Mouse (Mus musculus): ENCODE data around the gene Skap2. TPM values are rescaled to one million over a fixed set of nuclear protein-coding genes. Genes with fewer than 3 reads are reported as not detected.

The Skap2 gene
- polyA plus RNA-seq, 1 experiment: 22.2 TPM

- Histone ChIP-seq H3K27ac (ENCODE audit: insufficient read depth, low read depth, low read length) (no peak overlapping the region), H3K36me3 (ENCODE audit: control insufficient read depth, insufficient read depth, low read length) (no peaks in the 10 kb centered on the region), H3K27me3 (replicated peaks; ENCODE audit: control insufficient read depth, insufficient read depth, low read length) (no peaks in the 10 kb centered on the region), H3K4me1 (ENCODE audit: control insufficient read depth, insufficient read depth, low read length) (no peaks in the 10 kb centered on the region), H3K4me3 (ENCODE audit: insufficient read depth, low read depth, low read length) (no peak overlapping the region)
- no peak for TF ChIP-seq POLR2A (IDR thresholded peaks at IDR 0.05; ENCODE audit: low read depth, low read length)
- no peak for TF ChIP-seq CTCF (conservative IDR thresholded peaks at IDR 0.05; ENCODE audit: insufficient read depth, insufficient read length, low read depth, low read length)
- DNase-seq: no peak
- WGBS: 84% methylated on average over 3 of the region's 3 CpGs
Measured at GRCm38 (mm10) chr6:51866596-51866995, 145.8 kb downstream of the Skap2 start.

DNA sequence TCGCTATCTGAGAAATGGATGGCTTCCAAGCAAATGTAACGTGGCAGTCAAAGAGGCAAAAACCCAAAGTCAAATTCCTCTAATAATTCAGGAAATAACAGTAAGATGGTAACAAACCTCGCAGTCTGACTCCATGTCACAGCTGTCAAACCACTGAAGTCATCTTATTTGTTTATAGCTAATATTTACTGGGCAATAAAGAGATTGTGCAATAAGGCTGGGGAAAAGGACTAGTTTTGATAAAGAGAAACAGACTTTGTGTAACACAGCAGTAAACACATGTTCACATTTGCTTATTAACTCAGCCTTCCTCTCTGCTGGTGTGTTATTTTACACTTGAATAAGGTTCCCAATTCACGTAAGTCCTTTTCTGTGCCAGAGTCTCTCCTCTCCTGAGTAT lies 148.8 kb downstream of the Skap2 start:
- no peak overlapping the region for H3K27ac ChIP-seq (ENCODE audit: insufficient read depth, low read depth, low read length)
- H3K4me1 ChIP-seq (ENCODE audit: control insufficient read depth, insufficient read depth, low read length): no peaks in the 10 kb centered on the region
- WGBS: 74% methylated on average over 4 of the region's 4 CpGs
- TF ChIP-seq CTCF (conservative IDR thresholded peaks at IDR 0.05; ENCODE audit: insufficient read depth, insufficient read length, low read depth, low read length) (no peak), POLR2A (IDR thresholded peaks at IDR 0.05; ENCODE audit: low read depth, low read length) (no peak)
- no peak overlapping the region for H3K4me3 ChIP-seq (ENCODE audit: insufficient read depth, low read depth, low read length)
- H3K36me3 ChIP-seq (ENCODE audit: control insufficient read depth, insufficient read depth, low read length): no peaks in the 10 kb centered on the region
- no peaks in the 10 kb centered on the region for H3K27me3 ChIP-seq (replicated peaks; ENCODE audit: control insufficient read depth, insufficient read depth, low read length)
- DNase-seq: no peak

DNA sequence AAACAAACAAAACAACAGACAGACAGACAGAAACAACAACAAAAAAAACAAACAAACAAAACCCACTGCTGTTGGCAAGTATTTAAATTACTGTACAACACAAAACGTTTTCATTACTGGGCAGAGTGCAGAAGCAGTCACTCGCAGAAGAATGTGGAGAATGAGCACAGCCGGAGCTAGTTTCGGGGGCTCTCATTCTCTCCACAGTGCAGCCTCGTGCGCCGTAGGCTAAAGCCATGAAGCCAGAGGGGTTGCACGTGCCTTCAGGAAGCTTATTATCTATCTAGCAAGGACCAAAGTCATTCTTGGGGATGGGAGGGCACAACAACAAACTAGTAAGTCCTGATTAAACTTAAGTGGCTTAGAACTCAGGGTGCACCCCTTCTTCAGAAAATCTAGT lies 152.0 kb downstream of the Skap2 start:
- 25% methylated on average over 8 of the region's 8 CpGs for WGBS
- no peak overlapping the region for H3K4me3 ChIP-seq (ENCODE audit: insufficient read depth, low read depth, low read length)
- no peaks in the 10 kb centered on the region for H3K36me3 ChIP-seq (ENCODE audit: control insufficient read depth, insufficient read depth, low read length)
- H3K27me3 ChIP-seq (replicated peaks; ENCODE audit: control insufficient read depth, insufficient read depth, low read length): no peaks in the 10 kb centered on the region
- H3K27ac ChIP-seq (ENCODE audit: insufficient read depth, low read depth, low read length): no peak overlapping the region
- no peak for DNase-seq
- no peaks in the 10 kb centered on the region for H3K4me1 ChIP-seq (ENCODE audit: control insufficient read depth, insufficient read depth, low read length)
- no peak for TF ChIP-seq POLR2A (IDR thresholded peaks at IDR 0.05; ENCODE audit: low read depth, low read length)
- no peak for TF ChIP-seq CTCF (conservative IDR thresholded peaks at IDR 0.05; ENCODE audit: insufficient read depth, insufficient read length, low read depth, low read length)

GRCm38 (mm10) chr6:51857821-51858220 lies 154.5 kb downstream of the Skap2 start:
- Histone ChIP-seq H3K4me3 (ENCODE audit: insufficient read depth, low read depth, low read length) (no peak overlapping the region), H3K4me1 (ENCODE audit: control insufficient read depth, insufficient read depth, low read length) (no peaks in the 10 kb centered on the region), H3K27ac (ENCODE audit: insufficient read depth, low read depth, low read length) (no peak overlapping the region), H3K36me3 (ENCODE audit: control insufficient read depth, insufficient read depth, low read length) (no peaks in the 10 kb centered on the region), H3K27me3 (replicated peaks; ENCODE audit: control insufficient read depth, insufficient read depth, low read length) (no peaks in the 10 kb centered on the region)
- WGBS: 2% methylated on average over 11 of the region's 11 CpGs
- TF ChIP-seq CTCF (conservative IDR thresholded peaks at IDR 0.05; ENCODE audit: insufficient read depth, insufficient read length, low read depth, low read length) (peak; percentile 99), POLR2A (IDR thresholded peaks at IDR 0.05; ENCODE audit: low read depth, low read length) (no peak)
- DNase-seq: peak; percentile 95

DNA sequence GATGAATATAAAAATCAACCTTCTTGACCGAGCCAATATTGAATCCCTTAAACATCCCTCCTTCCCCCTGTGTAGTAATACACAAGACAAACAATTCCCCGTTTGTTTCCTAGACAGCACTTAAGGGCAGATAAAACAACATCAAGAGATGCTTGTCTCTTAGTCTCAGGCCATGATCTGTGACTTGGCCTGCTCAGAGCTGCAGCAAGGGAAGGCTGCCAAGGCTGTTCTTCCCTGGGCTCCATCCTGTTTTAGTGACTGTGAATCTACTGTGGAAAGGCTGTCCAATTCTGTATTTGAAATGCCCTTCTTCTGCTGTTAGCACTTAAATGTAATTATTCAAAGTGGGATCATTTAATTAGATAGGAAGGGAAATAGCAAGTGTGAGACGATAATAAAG lies 159.1 kb downstream of the Skap2 start:
- Histone ChIP-seq H3K27ac (ENCODE audit: insufficient read depth, low read depth, low read length) (no peak overlapping the region), H3K4me3 (ENCODE audit: insufficient read depth, low read depth, low read length) (no peak overlapping the region), H3K27me3 (replicated peaks; ENCODE audit: control insufficient read depth, insufficient read depth, low read length) (no peaks in the 10 kb centered on the region), H3K36me3 (ENCODE audit: control insufficient read depth, insufficient read depth, low read length) (no peaks in the 10 kb centered on the region), H3K4me1 (ENCODE audit: control insufficient read depth, insufficient read depth, low read length) (no peaks in the 10 kb centered on the region)
- no peak for TF ChIP-seq POLR2A (IDR thresholded peaks at IDR 0.05; ENCODE audit: low read depth, low read length)
- TF ChIP-seq CTCF (conservative IDR thresholded peaks at IDR 0.05; ENCODE audit: insufficient read depth, insufficient read length, low read depth, low read length): no peak
- no peak for DNase-seq
- 78% methylated on average over 3 of the region's 3 CpGs for WGBS

DNA sequence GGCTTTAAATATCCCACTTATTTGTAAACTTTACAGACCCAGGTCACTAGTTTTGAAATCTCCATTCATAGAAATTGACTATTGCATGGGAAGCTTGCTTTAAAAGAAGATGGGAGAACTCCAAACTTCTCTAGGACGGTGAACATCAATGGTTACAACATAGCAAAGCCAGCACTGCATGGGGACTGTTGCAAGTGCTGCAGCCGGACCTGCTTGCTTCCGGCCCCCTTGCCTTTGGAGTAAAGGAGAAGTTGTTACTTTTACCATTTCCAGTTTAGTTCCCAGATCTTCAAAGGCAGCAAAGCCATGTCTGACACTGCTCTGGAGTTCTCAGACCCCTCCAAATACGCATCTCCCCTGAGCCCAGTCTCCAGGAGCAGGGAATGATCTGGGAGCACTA lies 159.7 kb downstream of the Skap2 start:
- Histone ChIP-seq H3K4me1 (ENCODE audit: control insufficient read depth, insufficient read depth, low read length) (no peaks in the 10 kb centered on the region), H3K27ac (ENCODE audit: insufficient read depth, low read depth, low read length) (no peak overlapping the region), H3K4me3 (ENCODE audit: insufficient read depth, low read depth, low read length) (no peak overlapping the region), H3K27me3 (replicated peaks; ENCODE audit: control insufficient read depth, insufficient read depth, low read length) (no peaks in the 10 kb centered on the region), H3K36me3 (ENCODE audit: control insufficient read depth, insufficient read depth, low read length) (no peaks in the 10 kb centered on the region)
- no peak for DNase-seq
- WGBS: 81% methylated on average over 4 of the region's 4 CpGs
- TF ChIP-seq POLR2A (IDR thresholded peaks at IDR 0.05; ENCODE audit: low read depth, low read length) (no peak), CTCF (conservative IDR thresholded peaks at IDR 0.05; ENCODE audit: insufficient read depth, insufficient read length, low read depth, low read length) (no peak)

- Histone ChIP-seq H3K4me3 (ENCODE audit: insufficient read depth, low read depth, low read length) (no peak overlapping the region), H3K4me1 (ENCODE audit: control insufficient read depth, insufficient read depth, low read length) (no peaks in the 10 kb centered on the region), H3K27me3 (replicated peaks; ENCODE audit: control insufficient read depth, insufficient read depth, low read length) (no peaks in the 10 kb centered on the region), H3K27ac (ENCODE audit: insufficient read depth, low read depth, low read length) (no peak overlapping the region), H3K36me3 (ENCODE audit: control insufficient read depth, insufficient read depth, low read length) (no peaks in the 10 kb centered on the region)
- 35% methylated on average over 7 of the region's 7 CpGs for WGBS
- TF ChIP-seq POLR2A (IDR thresholded peaks at IDR 0.05; ENCODE audit: low read depth, low read length) (no peak), CTCF (conservative IDR thresholded peaks at IDR 0.05; ENCODE audit: insufficient read depth, insufficient read length, low read depth, low read length) (no peak)
- peak; percentile 13 for DNase-seq
Measured at GRCm38 (mm10) chr6:51851544-51851943, 160.8 kb downstream of the Skap2 start.
